Mouse (Mus musculus) E14TG2a.4 (cell line): Measurements from ENCODE around the gene Xrra1.

ENCODE experiments used
- CTCF ChIP-seq: conservative IDR thresholded peaks from 2 replicates; pipeline ENCODE4 v1.5.1; 2014; ENCODE audit warnings: low read length
- NANOG ChIP-seq: IDR thresholded peaks from 2 replicates; pipeline ENCODE4 v1.6.1; 2014; ENCODE audit warnings: borderline replicate concordance, low read length, mixed read lengths
- POU5F1 ChIP-seq: IDR thresholded peaks from 2 replicates; pipeline ENCODE4 v1.6.1; 2014; ENCODE audit warnings: low read length, borderline replicate concordance

DNA sequence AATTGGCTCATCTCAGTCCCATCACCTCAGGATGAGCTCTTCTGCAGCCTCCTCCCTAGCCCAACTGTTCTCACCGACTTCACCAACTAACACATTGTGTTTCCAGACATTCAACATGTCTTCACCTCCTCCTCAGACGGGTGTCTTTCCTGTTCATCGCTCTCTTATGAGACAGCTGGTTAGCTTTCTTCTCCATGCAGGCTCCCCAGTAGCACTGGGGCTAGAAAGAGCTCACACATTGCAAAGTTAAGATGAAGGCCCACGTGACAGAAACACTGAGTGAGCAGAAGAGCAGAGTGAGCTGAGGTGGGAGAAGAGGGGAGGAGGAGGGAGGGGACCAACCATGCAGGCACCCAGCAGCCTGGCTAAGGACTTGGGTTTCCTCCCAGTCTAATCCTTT lies 43.3 kb downstream of the Xrra1 start:
- TF ChIP-seq CTCF (no peak), NANOG (no peak), POU5F1 (no peak)
